Mouse (Mus musculus): ENCODE measurements around the gene Gm10985. TPM values are rescaled to one million over a fixed set of nuclear protein-coding genes. Genes with fewer than 3 reads are reported as not detected.

Gene Gm10985
- polyA plus RNA-seq (2014; fragmentation: Illumina TruSeq; extraction: RNeasy Lipid Tissue Mini Kit (QIAGEN cat#74804); ENCODE audit: low read depth, low replicate concordance), result not detected

DNA sequence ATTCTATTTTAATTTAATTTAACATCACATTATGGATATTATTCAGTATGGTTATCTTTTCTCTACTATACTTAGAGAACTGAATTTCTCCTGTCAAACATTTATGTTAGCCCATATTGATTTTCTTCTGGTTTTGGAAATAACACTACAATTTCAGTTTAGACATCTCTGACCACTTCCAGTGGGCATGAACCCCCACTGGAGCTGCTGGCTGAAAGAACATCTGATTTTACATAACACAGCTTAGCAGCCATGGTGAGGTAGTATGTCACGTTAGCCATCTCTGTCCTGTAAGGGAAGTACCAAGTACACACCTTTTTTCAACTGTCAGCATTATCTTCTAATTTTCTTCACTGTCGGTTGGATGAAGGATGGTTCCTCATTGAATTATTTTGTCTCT is at the start of gene Gm10985:
Gene Gm10985, plus strand, starts transcription at position 301 of the 400 bp plus-strand sequence.

DNA sequence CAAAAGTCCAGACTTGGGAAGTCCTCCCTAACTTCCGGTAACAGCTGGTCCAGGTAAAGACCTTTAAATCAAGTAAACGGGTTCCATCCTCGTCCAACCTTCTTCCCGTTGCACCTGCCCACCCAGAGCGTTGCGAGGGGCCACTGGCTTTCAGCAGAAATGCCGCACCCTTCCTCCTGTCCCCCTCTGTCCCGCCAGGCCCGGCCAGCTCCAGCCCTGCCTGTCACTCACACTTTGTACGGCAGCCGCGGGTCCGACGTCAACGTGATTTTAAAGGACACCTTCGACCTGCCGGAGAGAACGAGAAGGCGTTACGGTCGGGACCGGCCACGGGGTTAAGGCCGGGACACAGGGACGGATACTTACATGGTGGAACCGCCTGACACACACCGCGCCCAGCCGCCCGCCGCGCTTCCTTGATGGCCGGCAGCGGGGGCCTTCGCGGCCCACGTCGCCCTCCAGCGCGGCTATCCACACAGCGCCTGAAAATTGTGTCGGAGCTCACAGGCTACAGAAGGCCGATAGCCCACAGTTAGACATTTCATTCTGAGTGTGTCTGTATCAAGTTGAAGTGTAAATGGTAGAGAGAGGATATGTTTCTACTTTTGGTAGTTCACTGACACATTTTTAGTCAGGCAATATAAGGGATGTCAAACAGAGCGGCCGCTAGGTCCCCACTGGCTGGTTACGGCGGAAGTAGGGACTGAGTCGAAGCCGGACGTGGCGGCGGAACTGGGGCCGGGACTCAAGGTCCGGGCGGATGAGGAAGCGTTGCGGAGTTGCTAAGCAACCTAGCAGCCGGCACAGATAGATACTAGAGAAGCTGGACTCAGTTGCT is 18.7 kb downstream of the Gm10985 start, which contains the start of gene Ufm1:
Gene Ufm1, minus strand, starts transcription at position 448 of the 838 bp plus-strand sequence.

Other genes with a start within 250 kb of the Gm10985 start
- 0.06 TPM for gene Frem2, start 187.7 kb upstream of the Gm10985 start, polyA plus RNA-seq (2014; fragmentation: Illumina TruSeq; extraction: RNeasy Lipid Tissue Mini Kit (QIAGEN cat#74804); ENCODE audit: low read depth, low replicate concordance)
- gene Ufm1, start 18.7 kb downstream of the Gm10985 start, polyA plus RNA-seq (2014; fragmentation: Illumina TruSeq; extraction: RNeasy Lipid Tissue Mini Kit (QIAGEN cat#74804); ENCODE audit: low read depth, low replicate concordance), result 288 TPM